Mouse (Mus musculus): ENCODE data around the gene Aspa.
"Not testable (repeated sequence)": the region's sequence is repeated elsewhere in the genome, so short reads cannot be mapped to it uniquely, and the experiment has no call there.

Aspa gene

DNA sequence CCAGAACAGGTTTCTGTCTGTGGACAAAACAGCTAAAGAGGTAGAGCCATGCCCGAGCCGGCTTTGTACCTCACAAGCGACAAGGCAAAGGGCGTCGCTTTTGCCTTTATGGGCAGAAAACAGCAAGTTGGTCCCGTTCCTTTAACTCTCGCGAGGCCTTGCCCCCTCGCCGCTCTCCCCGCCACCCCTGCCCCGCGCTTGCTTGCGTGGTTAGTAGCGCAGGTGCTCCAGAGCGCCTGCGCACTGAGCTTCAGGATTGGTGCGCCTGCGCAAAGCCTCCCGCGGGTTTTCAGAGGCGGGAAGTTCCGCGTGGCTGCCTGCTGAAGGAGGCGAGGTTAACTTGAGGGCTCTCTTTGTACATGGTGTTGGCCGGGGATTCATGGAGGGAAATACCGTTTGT lies at the start of gene Aspa, which contains the start of the genes Gm49340 and Spata22:
TSS of gene Aspa (minus strand) at position 155 of the 400 bp plus-strand sequence.
TSS of gene Gm49340 (plus strand) at position 300 of the 400 bp plus-strand sequence.
TSS of gene Spata22 (plus strand) at position 300 of the 400 bp plus-strand sequence.
- in situ Hi-C loops (cut with MboI): no loop called here

DNA sequence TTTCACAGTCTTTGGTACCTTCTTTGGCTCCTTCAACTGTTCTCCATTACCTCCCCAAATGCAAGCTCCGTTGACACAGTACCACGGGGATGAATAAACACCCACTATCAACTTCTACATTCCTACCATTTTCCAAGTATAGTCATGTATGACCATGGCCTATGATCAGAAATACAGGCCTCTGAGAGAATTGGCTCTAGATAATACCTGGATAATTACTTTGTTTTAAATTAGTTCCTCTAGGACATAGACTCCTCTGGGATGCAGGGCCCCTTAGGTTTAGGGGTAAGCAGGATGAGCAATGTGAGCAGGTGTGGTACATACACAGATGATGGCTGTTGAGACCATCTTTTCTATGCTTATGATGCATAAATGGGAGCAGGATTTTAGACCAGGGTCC lies 41.5 kb upstream of the Aspa start, which contains the start of gene Olfr376:
TSS of gene Olfr376 (plus strand) at position 301 of the 400 bp plus-strand sequence.
- in situ Hi-C loops (cut with MboI): no loop called here

DNA sequence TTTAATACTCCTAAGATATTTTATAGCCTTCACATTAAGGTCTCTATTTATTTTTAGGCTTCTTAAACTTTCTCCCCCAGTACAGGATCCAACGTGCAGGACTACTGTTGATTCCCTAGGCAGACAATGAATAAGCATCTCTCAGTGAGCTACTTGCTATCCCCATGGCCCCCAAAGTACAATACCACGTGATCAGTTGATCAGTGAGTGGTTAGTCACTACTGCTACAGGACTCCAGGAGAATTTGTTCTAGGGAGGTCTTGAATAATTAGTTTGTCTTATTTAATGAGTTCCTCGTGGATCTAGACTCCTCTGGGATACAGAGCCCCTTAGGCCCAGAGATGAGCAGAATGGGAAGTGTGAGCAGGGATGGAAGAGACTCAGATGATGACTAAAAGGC lies 21.1 kb upstream of the Aspa start, which contains the start of gene Olfr20:
TSS of gene Olfr20 (plus strand) at position 301 of the 400 bp plus-strand sequence.
- in situ Hi-C loops (cut with MboI): no loop called here

DNA sequence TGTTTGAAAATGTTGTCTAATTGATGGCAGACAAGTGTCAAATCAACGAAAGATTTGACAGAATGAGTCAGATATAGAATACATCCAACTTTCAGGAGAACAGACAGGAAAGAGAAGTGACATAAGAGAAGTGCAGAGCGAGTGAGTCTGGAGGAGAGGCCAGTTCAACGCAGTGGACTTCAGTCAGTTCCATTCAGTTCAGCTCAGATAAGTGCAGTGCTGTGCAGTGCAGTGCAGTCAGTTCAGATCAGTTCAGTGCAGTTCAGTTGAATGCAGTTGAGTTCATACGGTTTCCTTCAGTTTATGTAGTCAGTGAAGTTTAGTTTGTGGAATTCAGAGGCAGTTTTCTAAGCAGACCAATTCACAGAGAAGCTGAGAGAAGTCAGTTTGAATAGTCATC lies 7.5 kb upstream of the Aspa start:
- in situ Hi-C loops (cut with MboI): no loop called here

DNA sequence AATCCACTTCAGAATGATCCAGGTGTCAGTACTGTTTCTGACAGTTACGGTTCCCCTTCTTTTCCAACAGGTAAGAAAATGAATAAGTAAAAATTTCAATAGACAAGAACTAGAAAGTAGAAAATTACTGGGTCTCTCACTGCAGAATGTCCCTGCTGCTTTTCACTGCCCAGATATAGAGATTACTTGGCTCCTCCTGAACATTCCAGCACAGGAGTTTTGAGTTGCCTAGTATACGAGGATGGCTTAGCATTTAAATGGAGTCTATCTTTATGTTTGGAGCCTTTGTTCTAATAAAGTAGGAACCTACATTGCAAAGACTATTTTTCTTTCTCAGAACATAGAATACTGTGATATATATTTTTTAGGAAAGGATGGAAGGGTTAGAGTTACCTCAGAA lies 4.0 kb upstream of the Aspa start:
- in situ Hi-C loops (cut with MboI): no loop called here

DNA sequence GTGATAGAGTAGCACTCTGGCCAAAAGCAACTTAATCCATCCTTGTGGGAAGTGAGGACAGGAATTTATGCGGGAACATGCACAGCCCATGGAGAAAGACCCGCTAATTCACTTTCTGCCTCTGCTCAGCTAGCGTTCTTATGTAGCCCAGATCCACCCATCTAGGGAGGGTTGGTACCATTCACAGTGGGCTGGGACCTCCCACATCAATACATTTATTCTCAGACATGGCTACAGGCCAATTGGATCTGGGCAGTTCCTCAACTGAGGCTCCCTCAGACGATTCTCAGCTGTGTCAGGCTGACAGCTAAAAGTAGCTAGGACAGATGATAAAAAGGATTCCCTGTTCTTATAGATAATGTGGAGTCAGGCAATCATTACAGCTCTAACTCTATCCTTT lies 2.0 kb downstream of the Aspa start:
- in situ Hi-C loops (cut with MboI): no loop called here

DNA sequence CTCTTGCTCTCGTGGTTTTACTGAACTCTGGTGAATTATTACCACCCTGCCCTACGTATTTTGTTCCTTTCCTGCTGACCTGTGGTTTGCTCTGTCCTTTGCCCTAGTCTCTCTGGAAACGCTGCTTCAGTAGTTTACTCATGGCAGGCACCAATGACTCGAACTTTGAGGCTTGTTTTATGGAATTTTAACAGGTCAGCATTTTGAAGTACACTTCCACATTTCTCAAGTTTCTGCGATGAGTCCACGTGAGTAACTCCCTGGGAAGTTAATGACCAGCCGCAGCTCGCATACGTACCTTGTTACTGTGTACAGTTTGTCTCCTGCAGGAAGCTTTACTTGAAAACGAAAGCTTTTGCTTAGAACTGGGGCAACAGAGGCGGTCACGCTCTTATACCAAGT lies 2.9 kb downstream of the Aspa start:
- in situ Hi-C loops (cut with MboI): no loop called here

DNA sequence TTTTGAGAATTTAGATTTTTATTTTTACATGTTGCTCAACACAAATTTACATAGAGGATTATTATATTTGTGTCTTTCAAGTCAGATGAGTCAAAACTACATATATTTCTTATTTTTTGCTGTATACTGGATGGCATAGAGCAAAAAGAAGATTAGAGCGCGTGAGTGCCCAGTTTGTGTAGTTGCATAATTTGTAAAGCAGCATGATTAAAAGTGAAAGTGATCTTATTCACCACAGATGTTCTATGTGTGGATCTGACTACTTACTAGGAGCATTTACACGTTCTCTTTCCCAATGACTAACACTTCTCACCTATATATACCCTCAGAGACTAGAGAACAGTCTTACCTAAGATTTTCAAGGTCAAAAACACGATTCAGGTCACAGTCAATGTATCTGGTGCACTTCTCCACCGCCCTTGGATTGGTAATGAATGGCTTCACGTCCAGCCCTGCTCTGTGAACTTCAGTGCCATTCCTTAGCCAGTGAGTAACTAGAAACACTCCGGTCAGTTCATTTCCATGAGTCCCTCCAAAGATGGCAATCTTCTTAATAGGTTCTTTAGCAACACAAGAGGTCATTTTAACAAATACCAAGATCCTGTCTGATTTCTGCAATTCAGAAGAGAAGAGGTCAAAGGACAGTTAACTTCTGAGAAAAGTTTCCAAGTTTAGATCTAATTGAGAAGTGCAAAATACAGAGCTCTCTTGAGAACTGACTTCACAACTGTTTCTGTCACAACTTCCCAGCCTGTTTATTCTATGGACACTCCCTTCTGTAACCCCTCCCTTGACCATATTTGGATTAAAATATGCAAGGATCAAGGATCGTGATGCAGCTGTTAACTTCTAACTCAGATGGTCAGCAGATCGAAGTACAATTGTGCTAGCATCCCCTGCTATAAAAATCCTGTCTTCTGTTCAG lies 5.2 kb downstream of the Aspa start:
- in situ Hi-C loops (cut with MboI): no loop called here

DNA sequence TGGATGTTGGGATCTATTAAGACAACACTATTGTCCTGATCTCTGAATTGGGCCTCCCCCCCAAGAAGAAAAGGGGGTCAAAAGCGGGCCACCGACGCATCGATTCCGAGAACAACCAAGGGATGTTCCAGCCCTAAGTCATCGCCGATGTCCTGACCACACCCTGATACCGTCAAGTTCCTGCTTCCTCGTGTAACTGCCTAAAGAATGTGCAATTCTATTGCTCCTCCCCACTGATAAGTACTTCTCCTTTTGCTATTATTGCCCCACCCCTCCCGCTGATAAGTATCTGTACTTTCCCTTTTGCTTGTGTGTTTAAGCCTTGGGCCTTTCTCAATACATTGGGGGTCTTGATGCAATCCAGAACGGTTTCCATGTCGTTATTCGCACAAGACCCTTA lies 8.3 kb downstream of the Aspa start:
- in situ Hi-C loops (cut with MboI): not testable (repeated sequence)

DNA sequence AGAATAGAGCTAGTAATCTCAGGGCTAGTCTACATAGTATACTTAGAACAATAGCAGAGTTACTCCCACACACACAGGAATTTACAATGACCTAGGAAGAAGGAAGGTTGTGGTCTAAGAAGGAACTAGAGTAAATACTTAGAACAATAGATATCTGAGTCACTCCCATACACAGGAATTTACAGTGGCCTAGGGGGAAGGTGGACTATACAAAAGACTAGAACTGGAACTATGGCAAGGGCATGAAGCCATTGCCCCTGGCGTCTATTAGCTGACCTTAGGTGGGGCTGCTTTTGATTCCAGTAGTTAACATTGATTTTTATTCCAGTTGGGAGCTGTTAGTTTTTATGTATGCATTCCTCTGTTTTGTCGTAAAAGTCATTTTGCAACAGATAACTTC lies 10.8 kb downstream of the Aspa start:
- in situ Hi-C loops (cut with MboI): not testable (repeated sequence)

DNA sequence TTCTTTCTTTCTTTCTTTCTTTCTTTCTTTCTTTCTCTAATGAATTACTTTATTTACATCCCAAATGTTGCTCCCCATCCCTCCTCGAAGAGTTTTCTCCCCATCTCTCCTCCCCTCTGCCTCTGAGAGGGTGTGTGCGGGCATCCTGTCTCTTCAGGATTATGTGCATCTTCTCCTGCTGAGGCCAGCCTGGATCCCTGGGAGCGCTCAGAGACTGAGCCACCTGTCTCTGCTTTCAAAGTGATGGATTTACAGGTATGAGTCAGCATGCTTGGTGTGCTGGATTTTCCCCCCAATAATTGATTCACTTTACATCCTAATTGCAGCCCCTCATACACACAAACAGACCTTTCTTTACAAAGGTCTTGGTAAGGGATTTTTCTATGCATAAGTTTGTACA lies 13.4 kb downstream of the Aspa start:
- in situ Hi-C loops (cut with MboI): no loop called here

DNA sequence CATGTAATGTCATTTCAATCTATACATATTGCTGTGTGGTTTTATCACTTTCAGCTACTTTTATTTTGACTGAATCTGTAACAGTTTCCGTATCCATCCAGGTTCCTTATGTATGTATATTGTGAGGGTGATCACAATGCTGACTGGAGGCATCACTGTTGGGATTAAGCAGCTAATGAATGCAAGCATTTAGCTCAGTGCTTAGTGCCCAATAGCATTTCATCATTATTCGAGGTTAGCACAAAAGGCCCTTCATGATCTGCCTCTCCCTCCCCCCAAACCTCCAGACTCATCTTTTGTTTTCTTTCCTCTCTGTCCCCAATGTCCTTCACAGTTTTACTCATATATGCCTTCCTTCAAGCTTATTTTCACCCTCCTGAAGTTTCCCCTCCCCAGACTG lies 26.3 kb downstream of the Aspa start:
- in situ Hi-C loops (cut with MboI): no loop called here

DNA sequence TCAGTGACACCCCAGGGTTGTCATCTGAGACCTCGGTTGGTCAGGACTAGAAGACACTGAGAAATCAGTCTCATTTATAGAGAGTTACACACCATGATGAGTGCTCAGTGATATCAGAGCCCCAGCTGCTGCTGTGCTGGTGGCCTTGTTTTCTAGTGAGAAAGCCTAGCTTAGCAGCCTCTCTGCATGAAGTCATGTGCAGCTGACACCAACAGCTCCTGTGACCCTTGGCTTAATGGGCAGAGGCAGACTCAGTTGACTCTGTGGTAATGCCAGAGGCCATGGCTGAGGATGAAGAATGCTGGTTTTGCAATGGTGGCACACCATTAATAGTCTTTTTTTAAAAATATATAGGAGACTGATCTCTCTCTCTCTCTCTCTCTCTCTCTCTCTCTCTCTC lies 39.8 kb downstream of the Aspa start:
- in situ Hi-C loops (cut with MboI): no loop called here

DNA sequence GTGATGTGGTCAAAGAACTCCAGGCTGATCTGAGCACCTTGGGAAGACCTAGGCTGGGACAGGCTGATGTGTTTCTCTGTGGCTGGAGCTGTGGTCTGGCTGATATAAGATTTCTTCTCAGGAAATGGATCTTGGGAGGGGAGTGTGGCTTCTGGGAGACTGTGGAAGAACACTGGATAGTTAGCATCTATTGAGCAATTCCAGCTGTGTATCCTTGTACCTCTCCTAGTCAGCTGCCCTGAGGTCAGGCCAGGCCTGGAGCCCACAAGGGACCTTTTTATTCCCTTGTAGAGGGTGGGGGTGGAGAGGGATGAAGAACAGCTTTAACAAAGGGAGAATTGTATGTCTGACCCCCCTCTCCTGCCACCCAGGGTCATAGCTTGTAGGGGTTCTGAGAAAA lies 45.0 kb downstream of the Aspa start:
- in situ Hi-C loops (cut with MboI): no loop called here

DNA sequence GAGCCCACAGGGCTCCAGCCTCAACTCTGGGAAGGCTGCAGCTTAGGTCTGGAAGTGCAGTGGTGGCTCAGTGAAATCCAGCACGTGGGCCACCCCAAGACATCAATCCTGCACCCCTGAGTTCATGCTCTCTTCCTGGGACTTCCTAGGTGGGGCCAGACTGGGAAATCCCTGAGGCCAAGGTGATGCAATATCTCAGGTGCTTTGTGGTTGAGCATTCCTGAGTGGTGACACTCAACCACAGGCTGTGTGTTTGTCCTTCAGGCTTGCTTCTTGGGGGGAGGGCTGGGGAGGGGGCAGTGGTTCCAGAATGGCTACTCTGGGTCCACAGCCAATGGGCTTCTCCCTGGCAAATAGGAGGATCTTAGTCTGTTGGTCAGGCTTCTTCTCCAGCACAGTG lies 45.5 kb downstream of the Aspa start:
- in situ Hi-C loops (cut with MboI): no loop called here

DNA sequence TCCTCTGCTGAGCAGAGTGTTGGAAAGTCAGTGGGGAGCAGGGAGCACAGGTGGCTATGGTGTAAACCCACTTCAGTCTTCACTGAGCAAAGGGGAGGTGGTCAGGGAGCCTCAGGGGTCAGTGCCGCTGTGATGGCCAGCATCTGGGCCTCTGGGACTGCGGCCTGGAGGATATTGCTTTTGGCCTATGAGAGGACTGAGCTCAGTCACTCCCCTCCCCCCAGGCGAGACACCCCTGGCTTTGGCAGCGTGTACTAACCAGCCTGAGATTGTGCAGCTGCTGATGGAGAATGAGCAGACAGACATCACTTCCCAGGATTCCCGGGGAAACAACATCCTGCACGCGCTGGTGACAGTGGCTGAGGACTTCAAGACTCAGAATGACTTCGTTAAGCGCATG lies 46.0 kb downstream of the Aspa start:
- in situ Hi-C loops (cut with MboI): no loop called here

DNA sequence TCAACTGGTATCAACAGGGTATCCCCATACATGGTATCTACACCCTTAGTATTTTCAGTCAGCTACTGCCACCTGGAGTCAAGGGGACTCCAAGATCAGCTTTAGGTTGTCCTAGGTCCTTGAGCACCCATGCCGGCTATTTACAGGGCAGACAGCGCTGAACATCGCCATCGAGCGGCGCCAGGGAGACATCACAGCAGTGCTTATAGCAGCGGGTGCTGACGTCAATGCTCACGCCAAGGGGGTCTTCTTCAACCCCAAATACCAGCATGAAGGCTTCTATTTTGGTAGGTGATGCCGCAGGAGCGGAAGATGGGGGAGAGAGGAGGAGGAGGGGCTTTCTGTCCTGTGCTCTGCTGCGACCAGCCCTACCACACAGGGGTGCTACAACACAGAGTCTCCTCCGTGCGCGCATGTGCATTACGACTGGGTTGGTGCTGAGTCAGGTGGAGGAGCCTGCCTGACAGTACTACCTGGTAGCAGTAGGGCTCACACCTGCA lies 47.8 kb downstream of the Aspa start:
- in situ Hi-C loops (cut with MboI): no loop called here

DNA sequence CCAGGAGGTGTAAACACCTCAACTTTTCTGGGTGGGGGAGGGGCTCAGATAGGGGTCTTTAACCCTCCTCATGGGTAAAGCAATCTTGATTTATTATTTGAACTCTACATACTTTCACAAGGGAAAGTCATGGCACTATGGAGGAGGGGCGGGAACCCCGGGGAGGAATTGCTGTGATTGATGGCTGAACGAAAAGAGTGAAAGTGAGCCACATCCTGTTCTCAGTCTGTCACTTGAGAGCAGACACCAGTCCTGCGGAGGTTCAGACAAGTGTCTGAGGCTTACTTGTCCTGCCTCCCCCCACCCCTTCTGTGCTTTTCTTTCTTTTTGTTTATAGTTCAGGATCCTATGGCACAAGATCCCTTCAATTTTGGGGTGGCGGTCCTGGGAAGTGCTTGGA lies 48.7 kb downstream of the Aspa start:
- in situ Hi-C loops (cut with MboI): no loop called here

DNA sequence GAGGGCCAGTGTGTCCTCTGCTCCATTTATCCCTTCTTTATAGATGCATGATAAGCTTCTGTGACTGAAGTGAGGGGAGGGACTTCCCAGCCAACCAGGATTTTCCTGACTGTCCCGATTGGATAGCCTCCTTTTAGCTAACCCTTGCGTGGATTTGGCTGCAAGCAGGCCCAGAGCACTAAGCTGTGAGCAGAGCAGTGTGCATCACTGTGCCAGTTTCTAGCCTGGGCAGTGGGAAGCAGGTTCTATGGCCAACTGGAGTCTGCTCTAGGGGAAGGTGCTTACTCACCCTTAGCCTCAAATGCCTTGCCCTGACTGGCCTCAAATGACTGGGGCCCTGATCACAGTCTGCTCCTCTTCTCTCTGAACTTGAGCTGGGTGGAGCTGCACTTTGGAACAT lies 54.6 kb downstream of the Aspa start:
- in situ Hi-C loops (cut with MboI): no loop called here

DNA sequence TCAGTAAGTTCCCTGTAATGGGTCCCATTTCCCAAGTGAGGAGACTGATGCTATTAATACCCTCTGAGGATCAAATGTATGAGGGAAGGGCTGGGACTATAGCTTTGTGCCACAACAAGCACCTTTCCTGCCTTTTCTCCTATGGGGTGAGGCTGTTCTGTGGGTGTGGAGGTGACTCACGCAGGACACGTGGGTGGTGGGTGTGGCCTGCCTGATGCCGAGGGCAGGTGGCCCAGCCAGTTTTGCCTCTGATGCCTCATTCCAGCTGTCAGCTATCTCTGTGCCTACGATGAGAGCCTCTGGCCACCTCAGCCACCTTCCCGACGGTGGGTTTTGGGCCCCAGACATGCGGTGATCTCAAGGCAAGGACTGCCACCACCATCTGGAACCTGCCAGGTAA lies 62.1 kb downstream of the Aspa start, which contains the start of gene Trpv3:
TSS of gene Trpv3 (plus strand) at position 122 of the 400 bp plus-strand sequence.
- in situ Hi-C loops (cut with MboI): no loop called here

DNA sequence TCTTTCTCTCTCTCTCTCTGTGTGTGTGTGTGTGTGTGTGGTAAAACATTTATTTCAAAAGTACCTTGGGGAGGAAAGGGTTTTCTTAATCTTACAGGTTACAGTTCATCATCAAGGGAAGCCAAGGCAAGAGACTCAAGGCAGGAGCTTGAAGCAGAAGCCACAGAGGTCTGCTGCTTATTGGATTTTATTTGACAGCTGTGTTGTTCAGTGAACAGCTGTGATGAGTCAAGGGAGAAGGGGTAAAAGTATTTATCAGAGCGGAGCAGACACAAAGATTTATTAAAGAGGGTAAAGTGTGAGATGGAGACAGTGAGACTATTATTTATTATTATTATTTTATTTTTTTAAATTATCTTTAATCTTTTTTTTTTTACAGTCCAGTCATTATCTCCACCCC lies 68.0 kb downstream of the Aspa start:
- in situ Hi-C loops (cut with MboI): no loop called here

DNA sequence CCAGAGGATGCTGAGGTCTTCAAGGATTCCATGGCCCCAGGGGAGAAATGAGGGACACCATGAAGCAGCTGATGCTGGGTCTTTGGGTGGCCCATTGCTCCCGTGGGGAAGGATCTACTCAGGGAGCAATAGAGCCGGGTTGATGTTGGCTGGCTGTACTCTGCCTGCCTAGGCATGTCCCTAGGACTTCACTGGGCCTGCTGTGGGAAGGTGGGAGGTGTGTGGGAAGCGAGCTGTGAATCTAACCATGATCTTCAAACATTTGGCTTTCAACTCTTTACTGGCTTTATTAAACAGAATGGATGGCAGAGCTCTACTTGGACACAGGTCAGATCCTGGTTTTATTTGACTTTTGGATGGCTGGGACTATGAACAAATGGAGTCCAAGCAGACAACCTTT lies 68.9 kb downstream of the Aspa start:
- in situ Hi-C loops (cut with MboI): no loop called here

DNA sequence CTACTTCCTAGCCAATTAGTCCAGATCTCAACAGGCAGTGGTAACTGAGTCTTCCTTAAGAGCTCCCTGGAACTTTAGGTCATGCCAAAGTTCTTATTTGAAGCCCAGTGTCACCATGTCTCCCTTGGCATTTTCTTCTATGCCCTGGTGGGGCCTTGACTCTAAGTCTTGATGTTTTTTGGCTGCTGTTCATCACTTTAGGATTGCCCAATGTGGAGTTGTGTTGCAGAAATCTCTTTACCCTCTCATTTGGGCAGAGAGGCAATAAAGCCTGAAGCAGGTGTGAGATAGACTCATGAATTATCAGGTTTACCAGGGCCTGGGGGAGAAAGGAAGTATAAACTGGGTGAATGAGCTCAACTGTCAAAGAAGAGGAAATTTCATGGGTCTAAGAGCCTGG lies 70.7 kb downstream of the Aspa start:
- in situ Hi-C loops (cut with MboI): no loop called here

Measured in mature B cell (primary cell).